Mouse (Mus musculus) naive thymus-derived CD4-positive, alpha-beta T cell, adult 2 months (primary cell): ENCODE data around the gene Hist1h2af.

Source experiments
- DNase-seq: peaks from one replicate; pipeline ENCODE4 v3.0.0-alpha.2; 2011; ENCODE audit warnings: low read depth

The Hist1h2af gene

DNA sequence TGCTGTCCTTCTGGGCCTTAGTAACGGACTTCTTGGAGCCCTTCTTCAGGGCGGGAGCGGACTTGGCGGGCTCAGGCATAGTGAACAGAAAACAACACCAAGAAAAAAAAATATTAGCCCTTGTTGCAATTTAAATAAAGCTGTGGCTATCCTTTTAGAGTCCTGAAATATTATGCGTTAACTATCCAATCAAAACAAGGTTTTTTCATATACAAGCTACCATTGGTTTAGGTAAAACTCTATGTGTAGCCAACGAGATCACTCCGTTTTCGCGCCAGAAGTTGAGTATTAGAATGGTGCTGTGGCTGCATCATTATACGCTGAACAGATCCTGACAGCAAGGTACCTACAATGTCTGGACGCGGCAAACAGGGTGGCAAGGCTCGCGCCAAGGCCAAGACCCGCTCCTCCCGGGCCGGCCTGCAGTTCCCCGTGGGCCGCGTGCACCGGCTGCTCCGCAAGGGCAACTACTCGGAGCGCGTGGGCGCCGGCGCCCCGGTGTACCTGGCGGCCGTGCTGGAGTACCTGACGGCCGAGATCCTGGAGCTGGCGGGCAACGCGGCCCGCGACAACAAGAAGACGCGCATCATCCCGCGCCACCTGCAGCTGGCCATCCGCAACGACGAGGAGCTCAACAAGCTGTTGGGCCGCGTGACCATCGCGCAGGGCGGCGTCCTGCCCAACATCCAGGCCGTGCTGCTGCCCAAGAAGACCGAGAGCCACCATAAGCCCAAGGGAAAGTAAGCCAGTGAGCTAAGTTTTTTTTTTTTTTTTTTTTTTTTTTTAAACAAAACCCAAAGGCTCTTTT lies at the start of gene Hist1h2af:
Gene Hist1h2af, plus strand, starts transcription at position 347 of the 808 bp plus-strand sequence.
- DNase-seq, result peak; percentile 73

GRCm38 (mm10) chr13:23485271-23485670 lies 48.4 kb upstream of the Hist1h2af start:
- no peak for DNase-seq

GRCm38 (mm10) chr13:23488400-23489322 lies 45.0 kb upstream of the Hist1h2af start, which contains the start of gene Btn2a2:
TSS of gene Btn2a2 (minus strand) at chr13:23488857.
- DNase-seq, result peak; percentile 73

DNA sequence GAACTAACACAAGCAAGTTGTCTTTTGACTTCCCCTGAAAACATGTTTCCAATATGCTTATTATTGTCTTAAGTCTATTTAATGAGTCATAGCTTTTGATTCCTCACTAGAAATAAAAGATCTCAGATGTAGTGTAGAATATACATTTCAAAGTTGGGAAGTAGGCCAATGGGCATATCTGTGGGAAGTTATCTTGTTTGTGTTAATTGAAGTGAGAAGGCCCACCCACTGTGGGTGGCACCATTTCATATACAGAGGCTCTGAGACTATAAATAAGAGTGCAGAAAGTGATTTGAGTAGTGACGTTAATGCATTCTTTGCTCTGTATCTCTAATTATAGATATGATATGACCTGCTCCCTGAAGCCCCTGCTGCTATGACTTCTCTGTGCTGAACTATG lies 42.8 kb upstream of the Hist1h2af start:
- no peak for DNase-seq

GRCm38 (mm10) chr13:23491263-23491662 lies 42.4 kb upstream of the Hist1h2af start:
- no peak for DNase-seq

DNA sequence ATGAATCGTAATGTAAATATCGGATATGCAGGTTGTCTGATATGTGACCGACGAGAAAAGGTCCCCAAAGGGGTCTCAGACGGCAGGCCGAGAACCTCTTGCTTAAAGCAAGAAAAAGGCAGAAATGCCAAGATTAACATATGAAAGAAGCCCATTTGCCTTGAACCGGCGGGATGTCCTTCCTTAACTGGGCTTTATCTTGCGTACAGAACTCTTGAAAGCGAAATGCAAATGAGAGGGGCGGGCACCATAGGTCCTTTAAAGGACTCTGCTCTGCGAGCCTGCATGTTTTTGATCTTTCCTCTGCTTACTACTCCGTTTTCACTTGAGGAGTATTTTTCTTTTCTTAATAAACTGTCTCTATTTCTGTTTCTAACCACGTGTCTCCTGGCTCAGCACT lies 41.7 kb upstream of the Hist1h2af start:
- no peak for DNase-seq

DNA sequence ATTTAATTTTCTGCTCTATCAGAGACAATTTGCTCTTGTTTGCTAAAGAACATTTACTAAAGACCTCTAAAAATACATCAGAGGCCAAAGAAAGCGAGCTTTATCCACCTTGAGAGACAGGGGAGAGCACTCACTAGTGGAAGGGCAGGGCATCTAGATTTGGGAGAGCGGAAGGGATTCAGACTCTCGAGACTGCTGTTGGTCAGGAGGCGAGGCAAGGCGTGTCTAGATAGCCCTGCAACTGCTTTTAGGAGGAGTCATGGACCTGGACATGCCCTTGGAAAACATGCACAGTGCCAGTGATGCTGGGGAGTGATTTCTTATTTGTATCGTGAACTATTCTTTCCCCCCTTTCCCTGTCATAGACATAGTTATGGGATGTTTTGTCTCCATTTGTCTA lies 38.2 kb upstream of the Hist1h2af start:
- no peak for DNase-seq

DNA sequence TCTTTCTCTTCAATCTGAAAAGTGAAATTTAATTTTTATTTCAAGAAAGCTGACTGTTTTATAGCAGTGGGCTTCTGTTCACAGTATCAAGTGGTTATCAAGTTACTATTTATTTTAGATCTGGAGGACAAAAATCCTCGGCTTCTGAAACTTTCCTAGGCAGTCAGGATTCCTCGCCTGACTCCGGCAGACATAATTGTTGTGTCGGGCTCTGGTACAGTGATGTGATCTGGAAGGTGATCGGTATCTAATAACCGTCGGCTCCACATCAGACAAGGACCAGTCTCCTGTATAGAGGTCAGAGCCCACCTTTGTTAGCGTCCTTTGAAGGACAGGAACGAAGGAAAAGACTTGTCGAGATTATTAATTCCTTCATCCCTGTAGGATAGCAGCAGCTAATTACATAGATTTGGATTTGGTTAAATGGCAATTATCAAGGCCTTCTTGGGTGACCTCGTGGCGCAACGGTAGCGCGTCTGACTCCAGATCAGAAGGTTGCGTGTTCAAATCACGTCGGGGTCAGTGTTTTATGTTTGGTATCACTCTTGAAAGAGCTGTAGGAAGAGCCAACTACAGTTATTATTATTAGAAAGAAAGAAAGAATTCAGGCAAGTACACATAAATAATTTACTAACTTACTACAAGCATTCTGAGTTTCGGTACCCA lies 35.9 kb upstream of the Hist1h2af start:
- DNase-seq, result no peak

- no peak for DNase-seq
Measured at GRCm38 (mm10) chr13:23498653-23499052, 35.1 kb upstream of the Hist1h2af start.

DNA sequence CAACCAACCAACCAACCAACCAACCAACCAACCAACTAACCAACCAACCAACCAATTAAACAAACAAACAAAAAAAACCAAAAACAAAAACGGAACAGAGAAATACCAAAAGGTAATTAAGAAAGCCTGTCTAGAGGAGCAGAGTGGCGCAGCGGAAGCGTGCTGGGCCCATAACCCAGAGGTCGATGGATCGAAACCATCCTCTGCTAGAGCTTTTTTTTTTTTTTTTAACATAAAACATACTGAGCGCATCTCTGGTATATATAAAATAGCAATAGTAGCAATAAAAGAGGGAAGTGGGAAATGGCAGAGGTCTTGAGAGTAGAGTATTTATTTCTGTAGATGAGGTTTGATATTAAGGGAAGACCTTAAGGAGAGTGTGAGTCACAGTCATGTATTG lies 33.8 kb upstream of the Hist1h2af start:
- no peak for DNase-seq

DNA sequence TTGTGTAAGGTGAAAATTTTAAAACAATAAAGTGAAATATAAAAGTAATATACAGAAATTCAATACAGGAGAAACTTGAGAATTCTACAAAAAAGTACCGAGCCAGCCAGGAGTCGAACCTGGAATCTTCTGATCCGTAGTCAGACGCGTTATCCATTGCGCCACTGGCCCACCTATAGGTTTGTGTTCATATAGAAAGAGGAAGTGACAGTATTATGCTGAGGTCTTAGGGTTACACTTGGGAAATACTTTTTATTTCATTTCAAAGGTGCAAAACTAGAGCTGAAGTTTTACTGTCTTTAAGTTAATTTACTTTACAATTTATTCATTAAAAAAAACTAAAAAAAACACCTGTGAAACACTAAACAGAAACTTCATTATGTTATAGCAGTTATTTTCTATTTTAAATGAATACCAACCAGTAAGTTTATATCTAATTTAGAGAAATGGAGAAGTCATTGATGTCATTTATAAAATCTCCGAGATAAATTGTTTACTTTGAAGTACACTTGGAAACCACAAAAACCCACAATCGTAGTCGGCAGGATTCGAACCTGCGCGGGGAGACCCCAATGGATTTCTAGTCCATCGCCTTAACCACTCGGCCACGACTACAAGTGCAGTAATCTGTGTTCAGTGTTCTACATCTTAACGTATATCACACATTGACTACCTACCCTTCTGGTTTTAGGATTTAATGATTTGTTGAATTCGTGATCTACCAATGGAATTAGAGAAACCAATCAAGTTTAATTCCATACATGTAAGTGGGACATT lies 33.1 kb upstream of the Hist1h2af start:
- DNase-seq, result peak; percentile 73

DNA sequence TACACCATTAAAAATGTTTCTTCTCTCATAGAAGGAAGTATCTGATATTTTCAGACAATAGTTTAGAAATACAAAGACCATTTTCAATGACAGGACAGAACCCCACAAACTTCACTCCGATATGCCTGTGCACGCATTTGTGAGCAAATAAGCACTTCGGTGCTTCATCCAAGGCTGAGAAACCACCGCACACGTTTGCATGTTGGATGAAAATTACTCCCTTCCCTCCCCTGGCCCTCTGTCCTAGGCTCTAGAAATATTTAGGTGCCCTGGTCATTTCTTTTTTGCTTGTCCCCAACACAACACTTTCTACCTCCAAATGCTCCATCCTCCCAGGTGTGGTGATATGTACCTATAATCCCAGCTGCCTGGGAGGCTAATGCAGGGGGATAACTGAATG lies 32.2 kb upstream of the Hist1h2af start:
- no peak for DNase-seq

- DNase-seq, result no peak
Measured at GRCm38 (mm10) chr13:23502031-23502567, 31.6 kb upstream of the Hist1h2af start.

GRCm38 (mm10) chr13:23502916-23503315 lies 30.8 kb upstream of the Hist1h2af start:
- DNase-seq, result no peak

DNA sequence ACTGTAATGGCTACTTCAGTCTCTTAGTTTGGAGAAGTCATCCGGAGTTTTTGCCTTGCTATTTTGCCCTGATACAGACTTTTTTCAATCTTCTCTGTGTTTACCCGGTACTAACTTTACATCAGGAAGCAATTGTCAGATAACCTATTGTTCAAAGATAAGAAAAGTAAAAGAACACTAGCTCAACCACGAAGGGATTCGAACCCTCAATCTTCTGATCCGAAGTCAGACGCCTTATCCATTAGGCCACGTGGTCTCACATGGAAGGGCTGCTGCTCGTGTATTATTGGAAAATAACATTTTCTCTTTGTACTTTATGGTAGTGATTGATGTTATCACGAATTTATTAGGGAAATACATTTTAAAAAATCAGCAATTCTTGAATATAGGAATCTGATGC lies 29.9 kb upstream of the Hist1h2af start:
- DNase-seq, result peak; percentile 69

DNA sequence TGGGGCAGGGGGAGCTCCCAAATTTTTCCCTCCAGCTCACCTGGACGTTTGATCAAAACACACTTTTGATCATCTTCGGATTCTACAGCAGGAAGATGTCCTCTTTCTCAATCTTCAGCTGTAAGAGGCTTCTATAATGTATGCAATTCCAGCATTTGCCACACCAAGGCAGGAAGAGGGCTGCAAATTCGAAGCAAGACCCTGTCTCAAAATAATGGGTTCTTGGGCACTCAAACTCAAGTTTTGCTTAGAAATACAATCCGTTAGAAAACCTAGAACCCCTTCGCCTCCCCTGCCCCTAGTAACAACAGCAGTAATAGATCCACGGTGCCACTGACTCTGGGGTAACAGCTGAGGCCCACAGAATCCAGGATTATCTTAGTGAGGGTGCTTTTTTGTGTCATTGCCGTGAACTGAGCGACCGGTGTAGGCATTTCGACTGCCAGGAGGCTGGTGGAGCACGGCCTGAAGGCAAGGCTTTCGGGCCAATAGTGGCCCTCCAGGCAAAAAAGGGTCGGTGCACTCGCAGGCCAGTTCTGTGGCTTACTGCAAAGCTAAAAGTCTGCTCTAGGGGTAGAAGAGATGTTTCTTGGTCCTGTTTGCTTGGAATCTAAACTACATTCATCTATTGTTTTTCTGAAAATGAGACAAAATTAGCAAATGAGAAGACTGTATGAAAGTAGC lies 27.9 kb upstream of the Hist1h2af start:
- no peak for DNase-seq

- DNase-seq, result peak; percentile 72
Measured at GRCm38 (mm10) chr13:23506351-23506750, 27.4 kb upstream of the Hist1h2af start.

DNA sequence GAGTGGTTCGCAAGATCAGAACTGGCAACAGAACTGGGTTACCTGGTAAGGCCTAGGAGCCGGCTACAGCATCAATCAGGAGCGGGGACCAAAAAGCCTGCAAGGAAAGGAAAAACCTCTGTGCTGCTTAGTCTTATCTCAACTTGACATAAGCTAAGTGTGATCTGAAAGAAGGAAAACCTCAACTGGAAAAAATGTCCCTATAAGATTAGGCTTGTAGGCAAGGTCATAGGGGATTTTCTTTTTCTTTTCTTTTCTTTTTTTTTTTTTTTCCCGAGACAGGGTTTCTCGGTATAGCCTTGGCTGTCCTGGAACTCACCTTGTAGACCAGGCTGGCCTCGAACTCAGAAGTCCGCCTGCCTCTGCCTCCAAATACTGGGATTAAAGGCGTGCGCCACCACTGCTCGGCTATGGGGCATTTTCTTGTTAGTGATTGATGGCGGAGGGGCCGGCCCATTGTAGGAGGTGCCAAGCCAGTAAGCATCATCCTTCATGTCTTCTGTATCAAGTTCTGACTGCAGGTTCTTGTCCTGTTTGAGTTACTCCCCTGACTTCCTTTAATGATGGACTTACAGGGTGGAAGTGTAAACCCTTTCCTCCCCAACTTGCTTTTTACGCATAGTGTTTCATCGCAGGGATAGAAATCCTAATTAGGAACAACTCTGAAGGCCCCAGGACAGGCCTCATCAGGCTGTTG lies 26.7 kb upstream of the Hist1h2af start:
- no peak for DNase-seq

DNA sequence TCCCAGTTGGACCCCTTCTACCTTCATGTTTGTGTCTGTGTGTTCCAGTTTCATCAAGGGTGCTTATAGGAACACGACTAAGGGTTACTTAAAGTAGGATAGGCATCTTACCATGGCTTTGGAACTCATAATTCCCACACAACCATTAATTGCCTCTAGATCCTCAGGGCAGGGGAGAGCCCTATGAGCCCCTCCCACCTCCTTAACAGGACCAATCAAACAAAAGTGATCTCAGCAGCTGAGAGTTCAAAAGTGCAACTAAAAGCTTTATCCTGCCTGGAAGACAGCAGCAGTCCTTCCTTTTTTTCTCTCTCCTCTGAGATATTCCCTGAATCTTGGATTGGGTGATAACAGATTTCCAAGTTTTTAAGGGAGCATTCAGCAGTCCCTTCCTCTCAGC lies 23.6 kb upstream of the Hist1h2af start:
- DNase-seq, result no peak

DNA sequence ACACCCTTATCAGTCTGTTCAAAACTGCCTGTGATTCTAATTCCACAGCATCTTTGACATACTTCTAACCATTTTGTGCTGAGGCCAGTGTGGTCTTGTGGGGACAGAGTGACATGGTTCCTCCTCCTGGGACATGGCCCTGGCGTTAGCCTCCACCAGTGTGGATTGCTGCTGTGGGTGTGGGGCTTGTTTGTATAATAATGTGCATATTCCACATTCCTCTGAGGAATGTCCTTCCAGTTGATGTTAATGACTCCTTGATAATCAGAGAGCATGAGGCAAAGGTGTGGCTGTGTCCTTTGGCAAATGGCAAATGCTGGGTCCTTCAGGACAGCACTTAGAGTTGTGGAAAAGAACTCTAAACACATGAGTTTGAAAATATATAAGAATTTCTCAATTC lies 20.2 kb upstream of the Hist1h2af start:
- no peak for DNase-seq
